Mouse (Mus musculus) cerebellum, adult 18-20 months (tissue): Measurements from ENCODE around the gene Map3k5.
"Not testable (repeated sequence)": the region's sequence is repeated elsewhere in the genome, so short reads cannot be mapped to it uniquely, and the experiment has no call there.

Source experiments
- DNase-seq, 2 experiments: peaks; one replicate each; pipeline ENCODE4 v3.0.0; 2021

Gene Map3k5

GRCm38 (mm10) chr10:19934384-19935294 is at the start of gene Map3k5:
Gene Map3k5, plus strand, starts transcription at chr10:19934472.
- DNase-seq = peak; percentile 56 to 75

DNA sequence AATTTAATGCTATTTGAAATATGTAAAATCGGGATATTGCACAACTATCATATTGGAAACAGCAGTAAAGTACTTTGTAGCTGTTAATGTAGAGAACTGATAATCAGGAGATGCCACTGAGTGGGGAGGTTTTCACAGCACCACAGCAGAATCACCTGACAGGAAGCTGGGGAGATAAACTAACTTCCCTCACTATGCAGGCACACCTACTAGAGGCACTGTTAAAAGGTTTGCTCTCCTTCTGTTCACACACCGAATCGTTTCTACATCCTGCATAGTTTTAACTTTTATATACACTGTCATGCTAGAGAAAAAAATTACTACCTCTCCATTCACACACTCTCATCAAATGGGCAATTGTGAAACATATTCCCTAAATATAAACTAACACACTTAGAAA is 48.0 kb upstream of the Map3k5 start:
- no peak for DNase-seq

DNA sequence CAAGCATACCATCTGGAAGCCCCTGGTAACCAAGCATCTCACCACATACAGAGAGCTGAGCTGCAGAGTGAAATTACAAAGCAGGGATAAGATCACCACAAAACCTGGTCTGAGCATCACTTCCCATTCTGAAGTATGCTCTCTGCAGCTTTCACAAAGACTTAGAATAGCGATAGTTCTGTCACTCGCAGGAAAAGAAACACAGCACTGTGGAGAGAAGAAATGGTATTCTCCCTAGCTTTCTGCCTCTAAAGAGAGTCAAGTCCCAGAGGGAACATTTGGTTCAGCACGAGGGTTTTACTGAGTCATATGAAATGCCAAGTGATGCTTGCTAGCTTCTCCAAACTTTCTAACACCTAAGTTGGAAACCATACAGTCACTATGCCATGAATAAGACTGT is 44.4 kb upstream of the Map3k5 start:
- DNase-seq = no peak

- no peak for DNase-seq
Measured at GRCm38 (mm10) chr10:19891686-19892085, 42.6 kb upstream of the Map3k5 start.

GRCm38 (mm10) chr10:19893146-19893545 is 41.1 kb upstream of the Map3k5 start:
- no peak for DNase-seq

GRCm38 (mm10) chr10:19893976-19894375 is 40.3 kb upstream of the Map3k5 start:
- peak; percentile 48 to 52 for DNase-seq

DNA sequence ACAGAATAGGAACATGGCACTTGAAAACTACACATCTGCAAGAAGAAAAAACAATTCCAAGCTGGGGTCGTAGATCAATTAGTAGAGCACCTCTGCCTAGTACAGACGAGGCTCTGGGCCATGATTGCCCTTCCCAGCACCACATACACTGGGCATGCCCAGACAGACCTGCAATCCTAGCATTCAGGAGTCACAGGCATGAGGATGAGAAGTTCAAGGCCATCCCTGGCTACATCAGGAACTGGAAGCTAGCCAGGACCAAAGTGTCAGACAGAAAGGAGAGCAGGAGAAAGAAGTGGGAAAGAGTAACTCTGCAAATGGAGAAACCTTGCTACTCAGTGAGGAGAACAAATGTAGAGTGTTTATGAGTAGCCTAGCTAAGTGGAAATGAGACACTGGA is 34.1 kb upstream of the Map3k5 start:
- no peak for DNase-seq

- no peak for DNase-seq
Measured at GRCm38 (mm10) chr10:19901992-19902391, 32.3 kb upstream of the Map3k5 start.

- DNase-seq = peak; percentile 59 to 61
Measured at GRCm38 (mm10) chr10:19904077-19904820, 30.0 kb upstream of the Map3k5 start.

DNA sequence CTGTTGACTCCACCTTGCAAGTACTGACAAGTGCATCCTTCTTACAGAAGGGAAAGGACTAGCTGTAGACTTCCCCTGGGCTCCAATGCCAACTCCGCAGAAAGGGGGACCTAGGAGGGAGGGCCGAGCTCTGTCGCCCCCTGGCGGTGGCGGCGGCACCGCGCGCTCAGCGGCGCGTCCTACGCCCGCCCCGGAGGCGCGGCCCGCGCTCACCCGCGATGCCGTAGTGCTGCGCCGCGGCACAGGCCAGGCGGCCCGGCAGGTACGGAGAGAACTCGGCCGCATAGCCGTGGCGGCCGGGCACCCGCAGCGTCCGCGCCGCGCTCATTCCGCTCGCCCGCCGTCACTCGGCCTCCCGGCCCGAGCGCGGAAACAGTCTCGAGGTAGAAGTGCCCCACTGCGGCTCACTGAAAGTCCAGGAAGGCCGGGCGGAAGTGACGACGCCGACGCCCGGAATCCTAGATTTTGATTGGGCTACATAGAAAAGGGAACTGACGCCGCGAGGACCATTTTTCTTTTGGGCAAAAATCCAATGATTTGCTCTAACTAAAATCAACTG is 26.9 kb upstream of the Map3k5 start, which contains the start of gene Pex7:
Gene Pex7 (minus strand): TSS at position 444 of the 559 bp plus-strand sequence.
- DNase-seq = peak; percentile 93 to 95

- no peak for DNase-seq
Measured at GRCm38 (mm10) chr10:19908076-19908475, 26.2 kb upstream of the Map3k5 start.

DNA sequence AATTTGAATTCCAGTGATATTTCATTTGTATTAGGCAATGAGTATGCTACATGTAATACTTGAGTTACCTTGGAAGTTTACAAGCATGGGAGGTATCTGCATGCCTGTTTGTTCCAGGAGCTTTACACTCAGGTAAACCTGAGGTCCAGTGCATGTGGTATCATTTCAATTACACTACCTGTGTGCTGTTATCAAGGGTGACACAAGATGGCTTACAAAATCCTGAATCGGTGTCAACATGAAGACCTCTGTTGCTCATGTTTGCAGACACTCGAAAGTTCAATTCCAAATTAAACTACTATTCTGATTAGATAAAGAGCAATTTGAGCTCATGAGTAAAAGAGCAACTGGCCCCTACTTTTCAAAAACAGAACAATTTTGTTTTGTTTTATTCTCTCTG is 23.8 kb upstream of the Map3k5 start:
- DNase-seq = no peak

DNA sequence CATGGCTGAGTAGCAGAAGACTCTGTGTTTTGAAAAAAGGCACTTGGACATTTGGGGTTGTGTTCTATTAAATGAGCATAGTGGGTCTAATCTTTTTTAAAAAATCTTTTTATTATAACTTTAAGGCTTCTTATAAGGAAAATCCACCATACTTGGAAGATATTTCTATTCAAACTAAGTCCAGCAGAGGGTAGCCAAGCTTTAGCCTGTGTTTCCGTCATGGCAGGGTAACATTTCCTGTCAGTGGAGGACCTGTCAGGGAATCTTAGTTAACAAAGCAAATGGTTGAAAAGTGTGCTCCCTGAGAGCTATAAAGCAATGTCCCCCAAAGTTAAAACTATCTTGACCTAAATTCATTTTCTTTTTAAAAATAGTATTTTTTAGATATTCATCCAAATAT is 22.7 kb upstream of the Map3k5 start:
- DNase-seq = no peak

GRCm38 (mm10) chr10:19913806-19914205 is 20.5 kb upstream of the Map3k5 start:
- DNase-seq = no peak

GRCm38 (mm10) chr10:19915301-19915700 is 19.0 kb upstream of the Map3k5 start:
- peak; percentile 54 to 69 for DNase-seq

DNA sequence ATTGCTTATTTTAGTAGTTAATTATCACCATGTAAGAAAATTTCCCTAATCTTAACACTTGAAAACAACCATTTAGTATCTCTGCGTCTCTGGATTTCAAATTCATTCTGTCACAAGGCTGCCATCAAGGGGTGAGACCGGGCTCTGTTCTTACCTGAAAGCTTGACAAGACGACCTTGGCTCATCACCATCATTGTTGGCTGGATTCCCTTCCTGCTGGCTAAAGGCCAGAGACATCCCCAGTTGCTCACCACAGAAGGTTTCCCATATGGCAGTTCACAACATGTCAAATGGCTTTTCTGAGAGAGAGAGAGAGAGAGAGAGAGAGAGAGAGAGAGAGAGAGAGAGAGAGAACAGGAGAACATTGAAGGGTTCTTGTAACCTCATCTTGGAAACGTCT is 11.9 kb upstream of the Map3k5 start:
- DNase-seq = peak; percentile 94 to 98

DNA sequence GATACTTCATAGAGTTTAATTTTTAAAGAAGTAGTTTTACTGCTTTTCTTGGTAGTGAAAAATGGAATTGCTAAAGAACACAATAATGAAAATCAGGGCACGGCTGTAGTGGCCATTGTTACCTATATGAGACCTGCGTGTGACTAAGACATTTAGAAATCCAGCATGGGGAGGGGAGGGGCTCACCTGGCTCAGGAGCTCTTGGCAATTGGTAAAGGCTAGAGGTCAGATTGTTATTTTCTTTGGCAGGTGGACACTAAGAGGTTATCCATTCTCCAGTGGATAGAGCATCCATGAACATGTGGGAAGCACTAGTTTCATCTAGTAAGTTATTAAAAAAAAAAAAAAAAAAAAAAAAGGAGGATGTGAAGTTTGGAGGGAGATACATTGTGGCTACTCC is 10.0 kb upstream of the Map3k5 start:
- no peak for DNase-seq

- DNase-seq = not testable (repeated sequence)
Measured at GRCm38 (mm10) chr10:19926391-19926897, 7.8 kb upstream of the Map3k5 start.

GRCm38 (mm10) chr10:19928205-19928604 is 6.1 kb upstream of the Map3k5 start:
- no peak for DNase-seq

GRCm38 (mm10) chr10:19932986-19933385 is 1.3 kb upstream of the Map3k5 start:
- no peak for DNase-seq

DNA sequence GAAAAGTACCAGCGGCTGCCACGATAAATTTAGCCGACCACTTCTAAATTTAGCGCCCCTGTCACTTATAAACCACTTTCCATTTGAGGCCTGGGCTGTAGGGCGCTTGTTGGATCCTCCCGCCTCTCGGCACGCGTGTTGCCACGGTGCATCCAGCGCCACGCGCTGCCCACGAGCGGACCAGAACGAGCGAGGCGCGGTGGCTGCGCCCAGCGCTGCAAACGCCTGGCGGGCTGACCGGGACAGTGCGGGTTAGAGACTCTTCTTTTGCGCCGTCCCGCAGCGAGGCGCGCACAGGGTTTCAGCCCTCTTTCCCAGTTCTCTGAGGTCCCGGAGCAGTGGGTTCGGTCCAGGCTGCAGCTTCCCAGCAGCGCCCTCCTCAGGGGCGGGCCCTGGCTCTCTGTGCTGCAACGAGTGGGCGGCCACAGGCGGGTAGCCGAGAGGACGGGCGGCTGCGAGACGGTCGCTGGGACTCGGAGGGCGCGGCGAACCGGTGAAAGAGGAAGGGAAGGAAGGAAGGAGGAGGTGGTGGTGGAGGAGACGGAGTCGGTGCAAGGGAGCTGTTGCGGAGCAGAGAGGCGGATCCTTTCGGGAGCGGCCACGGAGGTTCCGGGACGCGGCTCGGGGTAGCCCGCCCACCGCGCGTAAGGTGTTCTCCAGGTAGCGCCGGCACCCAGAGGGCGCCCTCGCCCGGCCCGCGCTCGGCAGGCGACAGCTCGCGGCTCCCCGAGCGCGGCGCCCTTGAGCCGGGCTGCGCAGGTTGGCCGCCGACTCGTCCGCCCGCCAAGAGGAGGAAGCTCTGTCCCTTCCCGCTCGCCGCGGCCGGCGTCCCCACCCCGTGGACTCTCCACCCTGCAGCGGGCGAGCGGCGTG is 525 bp upstream of the Map3k5 start:
- peak; percentile 87 to 95 for DNase-seq

DNA sequence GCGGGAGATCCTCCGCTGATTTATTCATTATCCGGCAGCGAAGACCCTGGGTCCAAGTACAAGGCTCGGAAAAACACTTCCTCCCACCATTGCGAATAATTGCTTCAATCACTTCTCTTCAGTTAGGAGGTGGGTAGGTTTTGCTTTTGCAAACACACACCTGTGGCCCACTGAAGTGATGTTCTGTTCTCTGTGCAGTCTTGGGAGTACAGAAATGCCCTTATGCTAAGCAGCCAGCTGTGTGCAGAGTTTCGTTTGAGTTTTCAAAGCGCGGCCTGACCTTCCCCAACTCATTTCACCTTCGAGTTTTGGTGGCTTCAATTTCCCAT is 987 bp downstream of the Map3k5 start:
- no peak for DNase-seq
